Mouse (Mus musculus) cortical plate, adult 2 months (tissue): ENCODE measurements around the gene AC140267.1. TPM values are rescaled to one million over a fixed set of nuclear protein-coding genes. Genes with fewer than 3 reads are reported as not detected.

Experiments used
- H3K27ac ChIP-seq: fragments of 200-500 bp; 2 replicates; pipeline ENCODE4 v1.5.1; 2012; ENCODE audit warnings: low read length, control low read depth, inconsistent platforms; ENCODE audit not compliant: insufficient read depth
- H3K4me1 ChIP-seq: fragments of 200-500 bp; 2 replicates; pipeline ENCODE4 v1.6.1; 2011; ENCODE audit warnings: low read length; ENCODE audit not compliant: control insufficient read depth, insufficient read depth
- H3K4me3 ChIP-seq: fragments of 200-500 bp; 2 replicates; pipeline ENCODE4 v1.5.1; 2011; ENCODE audit warnings: mild to moderate bottlenecking, low read length, control low read depth; ENCODE audit not compliant: insufficient read depth
- CTCF ChIP-seq: fragments of 200-500 bp; IDR thresholded peaks from 2 replicates; pipeline ENCODE4 v1.5.1; 2011; ENCODE audit warnings: mild to moderate bottlenecking, control low read depth, low read length; ENCODE audit not compliant: insufficient read depth; ENCODE audit errors: extremely low read depth
- POLR2A ChIP-seq: fragments of 200-500 bp; IDR thresholded peaks from 2 replicates; pipeline ENCODE4 v1.6.1; 2011; ENCODE audit warnings: mild to moderate bottlenecking, low read length, control low read depth; ENCODE audit not compliant: insufficient read depth; ENCODE audit errors: extremely low read depth
- polyA plus RNA-seq: library from polyadenylated mRNA; depleted of rRNA; stranded (reverse); fragments of >200 nt; gene quantifications from 2 replicates; pipeline ENCODE4 v1.2.3, GENCODE M21; 2012; rRNA removed

The AC140267.1 gene
- polyA plus RNA-seq = not detected in 2 replicates

- Histone ChIP-seq H3K27ac (no peak within 1 kb of the TSS), H3K4me1 (no peaks in the 10 kb centered on the region; the same call in 1 of the 2 replicates), H3K4me3 (peak within 1 kb of the TSS; percentile 87; the same call in 1 of the 2 replicates)
- TF ChIP-seq CTCF (no peak), POLR2A (no peak)
Measured at GRCm38 (mm10) chr15:80235535-80235934, at the start of gene AC140267.1. Gene AC140267.1 (plus strand): TSS chr15:80235835.

- Histone ChIP-seq H3K27ac (no peak overlapping the region; the same call in 1 of the 2 replicates), H3K4me3 (no peak overlapping the region), H3K4me1 (peaks cover 5% of the 10 kb centered on the region)
- TF ChIP-seq CTCF (no peak), POLR2A (no peak)
Measured at GRCm38 (mm10) chr15:80188927-80189326, 46.7 kb upstream of the AC140267.1 start.

DNA sequence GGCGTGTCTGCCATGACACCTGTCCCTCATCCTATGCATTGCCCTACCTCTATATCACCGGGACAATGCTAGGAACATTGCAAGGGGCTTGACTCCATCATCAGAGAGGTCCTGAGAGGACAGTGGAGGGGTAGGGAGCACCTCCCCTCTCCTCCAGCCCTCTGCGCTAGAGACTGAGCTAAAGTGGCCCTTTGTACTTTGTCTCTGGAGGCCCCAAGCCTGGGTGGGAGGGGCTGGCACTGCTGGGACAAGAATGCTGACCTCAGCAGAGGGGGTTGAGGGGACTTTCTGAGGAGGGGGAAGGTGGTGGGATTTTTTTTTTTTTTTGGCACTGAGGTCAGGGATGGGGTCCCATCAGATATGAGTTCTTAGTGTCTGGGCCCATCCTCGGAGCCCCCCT is 45.6 kb upstream of the AC140267.1 start:
- H3K4me1 ChIP-seq = peaks cover 5% of the 10 kb centered on the region
- peak overlapping the region; percentile 40 for H3K27ac ChIP-seq
- TF ChIP-seq POLR2A (no peak), CTCF (no peak)
- no peak overlapping the region for H3K4me3 ChIP-seq

GRCm38 (mm10) chr15:80191585-80192245 is 43.9 kb upstream of the AC140267.1 start:
- no peak overlapping the region for H3K4me3 ChIP-seq

GRCm38 (mm10) chr15:80192246-80192585 is 43.4 kb upstream of the AC140267.1 start:
- no peak overlapping the region for H3K27ac ChIP-seq
- TF ChIP-seq CTCF (no peak), POLR2A (no peak)
- no peak overlapping the region for H3K4me3 ChIP-seq
- H3K4me1 ChIP-seq = peaks cover 5% of the 10 kb centered on the region

More at GRCm38 (mm10) chr15:80191585-80192245, 43.9 kb upstream of the AC140267.1 start:
- no peak for TF ChIP-seq CTCF
- Histone ChIP-seq H3K4me1 (peaks cover 5% of the 10 kb centered on the region), H3K27ac (no peak overlapping the region)

DNA sequence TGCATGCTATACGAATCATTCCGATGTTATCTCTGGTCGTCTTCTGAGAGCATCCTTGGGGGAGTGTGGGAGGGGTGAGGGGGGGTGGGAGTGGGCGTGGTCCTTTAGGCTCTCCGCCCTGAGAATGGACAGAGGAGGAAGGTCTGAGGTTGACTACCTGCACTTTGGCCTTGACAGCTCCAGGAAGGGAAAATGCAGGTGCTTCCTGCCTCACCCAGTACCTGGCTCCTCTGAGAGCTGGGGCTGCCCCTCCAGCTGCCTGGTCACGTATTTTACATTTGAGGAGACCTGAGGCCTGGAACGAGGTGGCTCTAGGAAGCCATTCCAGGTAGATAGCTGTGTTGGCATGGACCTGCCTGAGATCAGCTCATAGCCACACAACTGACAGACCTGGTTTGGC is 42.8 kb upstream of the AC140267.1 start:
- Histone ChIP-seq H3K27ac (no peak overlapping the region), H3K4me3 (no peak overlapping the region), H3K4me1 (peaks cover 5% of the 10 kb centered on the region)
- TF ChIP-seq POLR2A = no peak
- TF ChIP-seq CTCF = no peak

GRCm38 (mm10) chr15:80199556-80199955 is 36.1 kb upstream of the AC140267.1 start:
- Histone ChIP-seq H3K4me3 (no peak overlapping the region), H3K4me1 (peaks cover 7% of the 10 kb centered on the region), H3K27ac (no peak overlapping the region)
- no peak for TF ChIP-seq CTCF
- no peak for TF ChIP-seq POLR2A

GRCm38 (mm10) chr15:80202111-80202775 is 33.4 kb upstream of the AC140267.1 start:
- peak overlapping the region; percentile 30; the same call in 1 of the 2 replicates for H3K27ac ChIP-seq
- TF ChIP-seq POLR2A = 0 out of 2 replicates have a peak, but pooled peaks have one; percentile 25
- TF ChIP-seq CTCF = no peak
- H3K4me1 ChIP-seq = peaks cover 7% of the 10 kb centered on the region
- no peak overlapping the region for H3K4me3 ChIP-seq

DNA sequence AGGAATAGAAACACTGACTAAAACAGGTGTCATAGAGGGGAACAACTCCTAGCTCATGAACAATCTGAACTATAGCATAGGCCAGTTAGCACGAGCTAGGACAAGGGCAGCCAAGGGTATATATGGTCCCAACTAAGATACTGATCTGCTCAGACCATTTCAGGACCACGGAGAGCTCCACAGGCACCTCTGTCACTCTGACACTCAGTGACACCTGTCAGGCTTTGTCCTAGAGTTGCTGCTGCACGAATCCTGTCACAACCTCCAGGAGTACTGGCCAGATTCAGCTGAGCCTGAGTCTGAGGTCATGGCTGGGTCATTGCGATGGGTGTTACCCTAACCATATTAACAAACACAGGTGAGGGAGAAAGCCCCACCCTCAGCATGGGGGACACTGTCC is 32.2 kb upstream of the AC140267.1 start:
- no peak for TF ChIP-seq POLR2A
- TF ChIP-seq CTCF = no peak
- Histone ChIP-seq H3K4me1 (peaks cover 7% of the 10 kb centered on the region), H3K4me3 (no peak overlapping the region), H3K27ac (no peak overlapping the region)

- Histone ChIP-seq H3K27ac (no peak overlapping the region), H3K4me1 (peaks cover 7% of the 10 kb centered on the region), H3K4me3 (no peak overlapping the region)
- TF ChIP-seq POLR2A = no peak
- TF ChIP-seq CTCF = no peak
Measured at GRCm38 (mm10) chr15:80206057-80206565, 29.5 kb upstream of the AC140267.1 start.
